Mouse (Mus musculus) G1E (cell line): ENCODE data around the gene Dync2li1. TPM values are rescaled to one million over a fixed set of nuclear protein-coding genes. Genes with fewer than 3 reads are reported as not detected.

ENCODE experiments used
- ATAC-seq: 2 replicates; pipeline ENCODE4 v1.8.0; 2016; ENCODE audit warnings: mild to moderate bottlenecking; ENCODE audit not compliant: insufficient number of reproducible peaks, poor library complexity, low FRiP score, severe bottlenecking; ENCODE audit errors: extremely low read depth
- DNase-seq: peaks from one replicate; pipeline ENCODE4 v3.0.0; 2012; ENCODE audit warnings: low spot score
- H3K27me3 ChIP-seq: 2 replicates; pipeline ENCODE4 v1.6.1; 2012; ENCODE audit warnings: mild to moderate bottlenecking, low read length, inconsistent platforms; ENCODE audit not compliant: insufficient read depth
- H3K36me3 ChIP-seq: replicated peaks from 2 replicates; pipeline ENCODE3; 2012; ENCODE audit warnings: mild to moderate bottlenecking, inconsistent platforms
- H3K4me1 ChIP-seq: 2 replicates; pipeline ENCODE4 v1.6.1; 2012; ENCODE audit warnings: low read depth, low read length, inconsistent platforms, mixed read lengths; ENCODE audit not compliant: insufficient read depth
- H3K4me3 ChIP-seq: 2 replicates; pipeline ENCODE4 v1.5.1; 2012; ENCODE audit warnings: low read depth, mild to moderate bottlenecking, inconsistent platforms, low read length, moderate library complexity, mixed read lengths
- H3K9me3 ChIP-seq: replicated peaks from 2 replicates; pipeline ENCODE4 v1.6.1; 2012; ENCODE audit warnings: inconsistent platforms
- CTCF ChIP-seq: IDR thresholded peaks from 2 replicates; pipeline ENCODE4 v1.5.1; 2012; ENCODE audit warnings: low read depth, low read length, inconsistent platforms, mixed read lengths
- GATA1 ChIP-seq: IDR thresholded peaks from 2 replicates; pipeline ENCODE4 v1.6.1; 2012; ENCODE audit warnings: borderline replicate concordance, low read length, inconsistent platforms, mixed read lengths
- GATA2 ChIP-seq: IDR thresholded peaks from 2 replicates; pipeline ENCODE4 v1.6.1; 2012; ENCODE audit warnings: low read depth, low read length, inconsistent platforms, borderline replicate concordance
- POLR2AphosphoS5 ChIP-seq: IDR thresholded peaks from 2 replicates; pipeline ENCODE4 v1.6.1; 2012; ENCODE audit warnings: low read depth, low read length, inconsistent platforms; ENCODE audit not compliant: insufficient replicate concordance
- TAL1 ChIP-seq: conservative IDR thresholded peaks from 2 replicates; pipeline ENCODE4 v1.6.1; 2012; ENCODE audit warnings: low read depth, low read length, inconsistent platforms, mixed read lengths
- polyA plus RNA-seq: library from polyadenylated mRNA; stranded (reverse); fragments of >175 nt; gene quantifications from 2 replicates; pipeline ENCODE4 v1.2.3, GENCODE M21; 2012
- total RNA-seq, 2 experiments: library from RNA; stranded (forward) in 1 of 2; stranded (reverse) in 1 of 2; fragments of 200-1000 nt in 1 of 2; fragments of >200 nt in 1 of 2; fragmentation: Nextera tagmentation in 1 of 2; gene quantifications; 2 replicates each; pipeline ENCODE4 v1.2.3; 2014 to 2017

Dync2li1 gene
- total and polyA plus RNA-seq, 3 experiments = not detected

DNA sequence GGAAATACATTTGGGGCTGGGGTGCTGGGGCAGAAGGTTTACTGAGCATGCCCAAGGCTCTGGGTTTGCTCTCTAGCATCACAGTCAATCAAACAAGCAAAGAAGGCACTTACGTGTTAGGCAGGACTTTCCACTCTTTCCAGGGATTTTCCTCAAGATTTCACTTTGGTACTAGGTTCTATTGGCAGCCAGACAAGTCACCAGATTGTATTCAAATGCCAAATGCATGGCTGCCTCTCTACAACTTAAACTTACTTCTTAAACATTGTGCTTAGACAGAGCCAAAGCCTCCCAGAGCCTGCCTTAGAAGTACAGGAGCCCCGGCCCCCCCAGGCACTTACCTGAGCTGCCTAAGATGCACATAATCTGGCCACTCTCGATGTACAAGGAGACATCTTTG is 55.4 kb downstream of the Dync2li1 start:
- no peak for ATAC-seq
- H3K4me3 ChIP-seq = no peak overlapping the region
- H3K27me3 ChIP-seq = peaks cover 35% of the 10 kb centered on the region
- H3K4me1 ChIP-seq = no peaks in the 10 kb centered on the region
- no peak for TF ChIP-seq TAL1
- no peak for TF ChIP-seq CTCF
- no peak for TF ChIP-seq POLR2AphosphoS5
- TF ChIP-seq GATA1 = no peak
- H3K36me3 ChIP-seq = no peaks in the 10 kb centered on the region
- H3K9me3 ChIP-seq = no peaks in the 10 kb centered on the region
- no peak for DNase-seq

DNA sequence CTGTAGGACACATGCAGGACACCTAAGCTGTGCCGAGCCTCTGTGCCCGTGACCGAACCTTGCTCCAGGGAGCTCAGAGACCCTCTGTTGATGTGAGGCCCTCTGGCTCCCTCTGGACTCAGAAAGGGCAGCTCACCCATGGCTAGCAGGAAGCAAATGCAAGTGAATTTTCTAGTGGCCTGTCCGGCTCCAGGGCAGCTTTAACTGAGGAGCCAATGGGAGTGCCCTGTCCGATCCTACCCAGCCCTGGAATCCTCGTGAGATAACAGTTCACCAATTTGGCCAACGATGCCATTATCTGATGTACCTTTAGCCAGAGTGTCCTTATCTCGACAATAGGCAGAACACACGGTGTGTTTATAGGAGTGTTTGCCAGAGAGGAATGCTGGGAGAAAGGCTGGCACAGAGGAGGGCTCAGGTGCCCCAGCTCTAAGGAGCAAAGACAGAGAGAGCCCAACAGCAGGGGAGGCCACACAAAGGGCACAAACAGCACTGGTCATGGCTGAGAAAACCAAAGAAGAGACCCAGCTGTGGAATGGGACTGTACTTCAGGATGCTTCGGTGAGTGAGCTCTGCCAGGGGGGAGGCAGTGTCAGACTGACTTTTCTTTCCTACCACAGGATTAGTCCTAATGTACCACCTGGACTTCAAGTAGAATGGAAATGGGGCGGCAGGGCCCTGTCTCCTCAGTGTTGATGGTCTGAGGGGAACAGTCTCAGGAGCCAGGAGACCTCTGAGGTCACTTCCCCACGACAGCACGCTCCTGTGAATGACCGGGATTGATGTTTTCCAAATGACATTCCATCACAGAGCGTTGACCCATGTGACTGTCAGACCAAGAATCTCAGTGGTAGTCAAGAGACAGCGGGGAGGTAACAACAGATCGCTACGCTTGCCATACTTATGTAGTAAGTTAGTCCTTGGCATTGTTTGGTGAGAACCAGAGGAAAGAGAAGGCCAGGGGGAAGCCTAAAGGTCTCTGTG is 56.7 kb downstream of the Dync2li1 start, which contains the start of gene Abcg5:
Gene Abcg5, minus strand, starts transcription at position 278 of the 984 bp plus-strand sequence.
- Histone ChIP-seq H3K36me3 (no peaks in the 10 kb centered on the region), H3K4me3 (no peak within 1 kb of the TSS)

DNA sequence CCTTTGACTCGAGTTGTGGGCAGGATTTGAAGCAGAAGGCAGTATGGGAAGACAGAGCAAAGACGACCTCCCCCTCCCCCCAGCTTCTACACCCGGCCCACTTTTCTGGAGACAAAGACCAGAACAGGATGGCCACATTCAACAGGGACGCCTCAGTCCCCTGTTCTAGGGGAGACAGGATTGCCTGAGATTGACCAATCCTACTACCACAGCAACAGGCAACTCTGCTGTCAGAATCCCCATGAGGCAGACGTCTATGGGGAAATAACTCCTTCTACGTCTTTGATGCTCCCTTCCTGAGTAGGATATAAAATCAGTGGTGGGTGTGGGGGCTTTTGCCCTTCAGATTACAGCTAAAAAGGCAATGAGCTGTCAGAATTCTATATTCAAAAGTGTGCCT is 58.0 kb downstream of the Dync2li1 start:
- Histone ChIP-seq H3K36me3 (no peaks in the 10 kb centered on the region), H3K4me1 (no peaks in the 10 kb centered on the region), H3K4me3 (no peak overlapping the region), H3K27me3 (peaks cover 34% of the 10 kb centered on the region), H3K9me3 (no peaks in the 10 kb centered on the region)
- TF ChIP-seq POLR2AphosphoS5 (no peak), TAL1 (no peak), CTCF (no peak), GATA1 (no peak), GATA2 (no peak)
- no peak for DNase-seq
- ATAC-seq = no peak

More for the DNA sequence above, 56.7 kb downstream of the Dync2li1 start, which contains the start of gene Abcg5:
- TF ChIP-seq GATA2 (no peak), GATA1 (no peak), POLR2AphosphoS5 (no peak), CTCF (no peak), TAL1 (no peak)
- no peaks in the 10 kb centered on the region for H3K4me1 ChIP-seq
- no peak for ATAC-seq
- DNase-seq = no peak
- no peaks in the 10 kb centered on the region for H3K9me3 ChIP-seq
- H3K27me3 ChIP-seq = peaks cover 30% of the 10 kb centered on the region

DNA sequence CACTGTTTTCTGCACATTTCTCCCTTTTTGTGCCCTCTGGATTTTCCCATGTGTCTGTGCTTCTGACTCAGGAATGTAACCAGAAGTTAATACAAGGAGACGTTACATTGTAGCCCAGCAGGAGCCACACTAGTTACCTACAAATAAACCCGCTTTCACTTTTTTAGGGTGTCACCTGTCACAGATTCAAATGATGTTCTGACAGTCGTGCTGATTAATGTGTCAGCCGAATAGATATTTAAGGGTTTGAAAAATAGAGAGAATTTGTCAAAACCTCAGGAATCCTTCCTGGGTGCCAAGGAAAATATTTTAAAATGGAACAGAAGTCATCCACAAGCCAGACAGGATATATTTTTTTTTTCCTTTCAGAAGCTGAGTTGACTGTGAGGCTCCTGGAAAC is 59.0 kb downstream of the Dync2li1 start:
- Histone ChIP-seq H3K4me1 (no peaks in the 10 kb centered on the region), H3K27me3 (peaks cover 38% of the 10 kb centered on the region), H3K36me3 (no peaks in the 10 kb centered on the region), H3K9me3 (no peaks in the 10 kb centered on the region), H3K4me3 (no peak overlapping the region)
- DNase-seq (no peak), ATAC-seq (no peak)
- TF ChIP-seq CTCF = no peak
- no peak for TF ChIP-seq GATA2
- no peak for TF ChIP-seq POLR2AphosphoS5
- no peak for TF ChIP-seq TAL1
- no peak for TF ChIP-seq GATA1

DNA sequence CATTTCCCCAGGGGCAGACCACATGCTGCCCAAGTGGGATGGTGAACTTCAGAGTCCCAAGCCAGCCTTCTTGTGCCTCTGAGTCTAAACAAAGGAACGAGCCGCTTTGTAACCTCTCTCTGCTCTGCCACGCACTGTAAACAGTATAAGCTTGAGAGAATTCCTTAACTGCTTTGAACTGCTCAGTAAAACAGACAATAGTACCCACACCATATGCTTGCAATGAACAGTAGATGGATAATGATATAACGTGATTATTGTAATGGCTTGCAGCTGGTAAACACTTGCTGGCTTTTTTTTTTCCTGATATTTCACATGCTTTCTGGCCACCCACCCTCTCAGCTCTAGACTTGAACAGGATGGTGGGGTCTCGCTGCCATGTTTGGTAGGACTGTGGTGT is 61.7 kb downstream of the Dync2li1 start:
- Histone ChIP-seq H3K4me1 (no peaks in the 10 kb centered on the region), H3K27me3 (peaks cover 29% of the 10 kb centered on the region), H3K9me3 (no peaks in the 10 kb centered on the region), H3K4me3 (no peak overlapping the region), H3K36me3 (no peaks in the 10 kb centered on the region)
- TF ChIP-seq TAL1 = no peak
- no peak for TF ChIP-seq CTCF
- TF ChIP-seq POLR2AphosphoS5 = no peak
- TF ChIP-seq GATA2 = no peak
- TF ChIP-seq GATA1 = no peak
- ATAC-seq (no peak), DNase-seq (no peak)

DNA sequence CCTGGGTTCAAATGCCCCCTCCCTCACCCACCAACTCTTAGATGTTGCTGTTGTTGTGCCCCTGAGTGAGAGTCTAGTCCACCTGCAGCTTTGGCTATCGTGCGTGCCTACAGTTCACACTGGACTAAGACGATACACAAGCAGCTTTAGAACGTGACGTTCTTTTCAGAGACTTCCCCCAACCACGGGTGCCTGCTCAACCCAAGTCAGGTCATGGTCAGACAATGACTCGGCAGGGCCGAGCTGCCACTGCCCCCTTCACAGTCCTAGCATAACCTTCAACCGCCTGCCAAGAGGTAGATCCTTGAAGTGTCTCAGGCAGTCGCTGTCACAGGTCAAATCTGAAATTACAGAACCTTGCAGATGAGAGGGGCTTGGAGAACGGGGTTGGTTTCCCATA is 62.5 kb downstream of the Dync2li1 start:
- TF ChIP-seq POLR2AphosphoS5 (no peak), GATA2 (no peak), CTCF (no peak), GATA1 (no peak), TAL1 (no peak)
- ATAC-seq (no peak), DNase-seq (no peak)
- Histone ChIP-seq H3K4me1 (no peaks in the 10 kb centered on the region), H3K4me3 (no peak overlapping the region), H3K27me3 (peaks cover 24% of the 10 kb centered on the region), H3K9me3 (no peaks in the 10 kb centered on the region), H3K36me3 (no peaks in the 10 kb centered on the region)
